Mouse (Mus musculus): ENCODE data around the gene Synpo2. TPM values are rescaled to one million over a fixed set of nuclear protein-coding genes. Genes with fewer than 3 reads are reported as not detected.

Synpo2 gene
- polyA plus RNA-seq, 1 experiment from 2014 or later: 0.23 TPM

- Histone ChIP-seq H3K79me2 (ENCODE audit: inconsistent target) (no peaks in the 10 kb centered on the region), H3K27ac (no peak overlapping the region), H3K36me3 (ENCODE audit: inconsistent target) (no peaks in the 10 kb centered on the region), H3K4me3 (ENCODE audit: inconsistent target) (no peak overlapping the region)
- WGBS (ENCODE audit: missing documents): 92% methylated on average over 5 of the region's 5 CpGs
Observed at GRCm38 (mm10) chr3:123088284-123088683, 147.7 kb downstream of the Synpo2 start.

- Histone ChIP-seq H3K36me3 (ENCODE audit: inconsistent target) (no peaks in the 10 kb centered on the region), H3K27ac (no peak overlapping the region), H3K4me3 (ENCODE audit: inconsistent target) (no peak overlapping the region), H3K79me2 (ENCODE audit: inconsistent target) (no peaks in the 10 kb centered on the region)
- 91% methylated on average over 15 of the region's 16 CpGs for WGBS (ENCODE audit: missing documents)
Observed at GRCm38 (mm10) chr3:123085871-123086501, 150.0 kb downstream of the Synpo2 start.

- H3K36me3 ChIP-seq (ENCODE audit: inconsistent target): no peaks in the 10 kb centered on the region
- H3K79me2 ChIP-seq (ENCODE audit: inconsistent target): no peaks in the 10 kb centered on the region
- H3K27ac ChIP-seq: no peak overlapping the region
- 88% methylated on average over 3 of the region's 3 CpGs for WGBS (ENCODE audit: missing documents)
- no peak overlapping the region for H3K4me3 ChIP-seq (ENCODE audit: inconsistent target)
Observed at GRCm38 (mm10) chr3:123081665-123082064, 154.3 kb downstream of the Synpo2 start.

- WGBS (ENCODE audit: missing documents): 91% methylated on average over 7 of the region's 7 CpGs
- no peaks in the 10 kb centered on the region for H3K36me3 ChIP-seq (ENCODE audit: inconsistent target)
- H3K79me2 ChIP-seq (ENCODE audit: inconsistent target): no peaks in the 10 kb centered on the region
- H3K27ac ChIP-seq: no peak overlapping the region
- no peak overlapping the region for H3K4me3 ChIP-seq (ENCODE audit: inconsistent target)
Observed at GRCm38 (mm10) chr3:123080943-123081342, 155.0 kb downstream of the Synpo2 start.

GRCm38 (mm10) chr3:123080017-123080725 is 155.8 kb downstream of the Synpo2 start:
- Histone ChIP-seq H3K36me3 (ENCODE audit: inconsistent target) (no peaks in the 10 kb centered on the region), H3K79me2 (ENCODE audit: inconsistent target) (no peaks in the 10 kb centered on the region), H3K4me3 (ENCODE audit: inconsistent target) (no peak overlapping the region), H3K27ac (no peak overlapping the region)
- 89% methylated on average over 17 of the region's 19 CpGs for WGBS (ENCODE audit: missing documents)

GRCm38 (mm10) chr3:123075759-123076158 is 160.2 kb downstream of the Synpo2 start:
- 95% methylated on average over 3 of the region's 3 CpGs for WGBS (ENCODE audit: missing documents)
- H3K79me2 ChIP-seq (ENCODE audit: inconsistent target): no peaks in the 10 kb centered on the region
- H3K27ac ChIP-seq: no peak overlapping the region
- no peaks in the 10 kb centered on the region for H3K36me3 ChIP-seq (ENCODE audit: inconsistent target)
- no peak overlapping the region for H3K4me3 ChIP-seq (ENCODE audit: inconsistent target)

GRCm38 (mm10) chr3:123075034-123075433 is 160.9 kb downstream of the Synpo2 start:
- H3K4me3 ChIP-seq (ENCODE audit: inconsistent target): no peak overlapping the region
- no peaks in the 10 kb centered on the region for H3K36me3 ChIP-seq (ENCODE audit: inconsistent target)
- no peaks in the 10 kb centered on the region for H3K79me2 ChIP-seq (ENCODE audit: inconsistent target)
- H3K27ac ChIP-seq: no peak overlapping the region

- H3K79me2 ChIP-seq (ENCODE audit: inconsistent target): no peaks in the 10 kb centered on the region
- H3K36me3 ChIP-seq (ENCODE audit: inconsistent target): no peaks in the 10 kb centered on the region
- no peak overlapping the region for H3K4me3 ChIP-seq (ENCODE audit: inconsistent target)
- no peak overlapping the region for H3K27ac ChIP-seq
Observed at GRCm38 (mm10) chr3:123073351-123073750, 162.6 kb downstream of the Synpo2 start.

GRCm38 (mm10) chr3:123072472-123072871 is 163.5 kb downstream of the Synpo2 start:
- Histone ChIP-seq H3K79me2 (ENCODE audit: inconsistent target) (no peaks in the 10 kb centered on the region), H3K4me3 (ENCODE audit: inconsistent target) (no peak overlapping the region), H3K27ac (no peak overlapping the region), H3K36me3 (ENCODE audit: inconsistent target) (no peaks in the 10 kb centered on the region)
- WGBS (ENCODE audit: missing documents): no CpG with 5 or more reads among the region's 1 CpGs

- WGBS (ENCODE audit: missing documents): 100% methylated on average over 1 of the region's 1 CpGs
- Histone ChIP-seq H3K4me3 (ENCODE audit: inconsistent target) (no peak overlapping the region), H3K27ac (no peak overlapping the region), H3K36me3 (ENCODE audit: inconsistent target) (no peaks in the 10 kb centered on the region), H3K79me2 (ENCODE audit: inconsistent target) (no peaks in the 10 kb centered on the region)
Observed at GRCm38 (mm10) chr3:123070996-123071395, 165.0 kb downstream of the Synpo2 start.

- no peak overlapping the region for H3K4me3 ChIP-seq (ENCODE audit: inconsistent target)
- H3K36me3 ChIP-seq (ENCODE audit: inconsistent target): no peaks in the 10 kb centered on the region
- no peak overlapping the region for H3K27ac ChIP-seq
- WGBS (ENCODE audit: missing documents): 98% methylated on average over 7 of the region's 7 CpGs
- no peaks in the 10 kb centered on the region for H3K79me2 ChIP-seq (ENCODE audit: inconsistent target)
Observed at GRCm38 (mm10) chr3:123066836-123067235, 169.1 kb downstream of the Synpo2 start.

GRCm38 (mm10) chr3:123065466-123065865 is 170.5 kb downstream of the Synpo2 start:
- Histone ChIP-seq H3K79me2 (ENCODE audit: inconsistent target) (no peaks in the 10 kb centered on the region), H3K36me3 (ENCODE audit: inconsistent target) (no peaks in the 10 kb centered on the region), H3K27ac (no peak overlapping the region), H3K4me3 (ENCODE audit: inconsistent target) (no peak overlapping the region)
- whole genome bisulfite sequencing (ENCODE audit: missing documents): 59% methylated on average over 4 of the region's 5 CpGs

GRCm38 (mm10) chr3:123064186-123064585 is 171.8 kb downstream of the Synpo2 start:
- no peaks in the 10 kb centered on the region for H3K36me3 ChIP-seq (ENCODE audit: inconsistent target)
- H3K4me3 ChIP-seq (ENCODE audit: inconsistent target): no peak overlapping the region
- H3K27ac ChIP-seq: no peak overlapping the region
- 54% methylated on average over 5 of the region's 5 CpGs for WGBS (ENCODE audit: missing documents)
- H3K79me2 ChIP-seq (ENCODE audit: inconsistent target): no peaks in the 10 kb centered on the region

- Histone ChIP-seq H3K4me3 (ENCODE audit: inconsistent target) (no peak overlapping the region), H3K27ac (no peak overlapping the region), H3K79me2 (ENCODE audit: inconsistent target) (no peaks in the 10 kb centered on the region), H3K36me3 (ENCODE audit: inconsistent target) (no peaks in the 10 kb centered on the region)
- WGBS (ENCODE audit: missing documents): 28% methylated on average over 2 of the region's 2 CpGs
Observed at GRCm38 (mm10) chr3:123061931-123062330, 174.0 kb downstream of the Synpo2 start.

- H3K27ac ChIP-seq: no peak overlapping the region
- H3K79me2 ChIP-seq (ENCODE audit: inconsistent target): no peaks in the 10 kb centered on the region
- WGBS (ENCODE audit: missing documents): no CpG with 5 or more reads among the region's 1 CpGs
- no peaks in the 10 kb centered on the region for H3K36me3 ChIP-seq (ENCODE audit: inconsistent target)
- H3K4me3 ChIP-seq (ENCODE audit: inconsistent target): no peak overlapping the region
Observed at GRCm38 (mm10) chr3:123058832-123059231, 177.1 kb downstream of the Synpo2 start.

GRCm38 (mm10) chr3:123054178-123054577 is 181.8 kb downstream of the Synpo2 start:
- no peaks in the 10 kb centered on the region for H3K36me3 ChIP-seq (ENCODE audit: inconsistent target)
- H3K4me3 ChIP-seq (ENCODE audit: inconsistent target): no peak overlapping the region
- no peaks in the 10 kb centered on the region for H3K79me2 ChIP-seq (ENCODE audit: inconsistent target)
- H3K27ac ChIP-seq: no peak overlapping the region
- 83% methylated on average over 5 of the region's 5 CpGs for WGBS (ENCODE audit: missing documents)

Data from macrophage (primary cell).